Mouse (Mus musculus) cortical plate, adult 2 months (tissue): ENCODE measurements around the gene Usp46.

Source experiments
- CTCF ChIP-seq: fragments of 200-500 bp; IDR thresholded peaks from 2 replicates; pipeline ENCODE4 v1.5.1; 2011; ENCODE audit warnings: mild to moderate bottlenecking, control low read depth, low read length; ENCODE audit not compliant: insufficient read depth; ENCODE audit errors: extremely low read depth
- POLR2A ChIP-seq: fragments of 200-500 bp; IDR thresholded peaks from 2 replicates; pipeline ENCODE4 v1.6.1; 2011; ENCODE audit warnings: mild to moderate bottlenecking, low read length, control low read depth; ENCODE audit not compliant: insufficient read depth; ENCODE audit errors: extremely low read depth

DNA sequence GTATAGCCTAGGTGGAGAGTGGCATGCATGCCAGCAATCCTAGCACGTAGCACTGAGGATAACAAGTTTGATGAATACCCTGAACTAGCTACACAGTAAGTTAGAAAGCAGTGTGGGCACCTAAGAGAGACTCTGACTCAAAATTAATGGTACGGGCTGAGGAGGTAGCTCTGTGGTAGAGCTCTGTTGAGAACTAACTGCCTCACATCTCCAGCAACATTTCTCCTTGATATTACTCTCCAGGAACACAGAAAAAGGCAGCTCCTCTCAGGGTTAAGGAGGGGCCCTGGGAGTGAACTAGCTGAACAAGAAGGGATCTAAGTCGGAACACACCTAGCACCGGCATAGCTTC is 24.2 kb upstream of the Usp46 start:
- TF ChIP-seq CTCF (no peak), POLR2A (no peak)
